Mouse (Mus musculus): ENCODE data around the gene Bnc1. TPM values are rescaled to one million over a fixed set of nuclear protein-coding genes. Genes with fewer than 3 reads are reported as not detected.

Bnc1 gene
- polyA plus RNA-seq, 1 experiment from 2014 or later: 0.93 TPM

- no peak overlapping the region for H3K27ac ChIP-seq
- H3K27me3 ChIP-seq (ENCODE audit: insufficient read depth, poor library complexity, severe bottlenecking): no peaks in the 10 kb centered on the region
- H3K9me3 ChIP-seq: no peaks in the 10 kb centered on the region
- WGBS: 64% methylated on average over 5 of the region's 5 CpGs
- H3K4me3 ChIP-seq: no peak overlapping the region
- H3K4me1 ChIP-seq (replicated peaks): no peaks in the 10 kb centered on the region
- 0 out of 2 replicates have a peak, but pooled peaks cover 5% of the 10 kb centered on the region for H3K36me3 ChIP-seq
- no peak for DNase-seq (ENCODE audit: low spot score)
Measured at GRCm38 (mm10) chr7:81918316-81918715, 73.8 kb downstream of the Bnc1 start.

Other genes with a start within 250 kb of the Bnc1 start
- gene Ramac, start 229.4 kb downstream of the Bnc1 start, polyA plus RNA-seq (2016; fragmentation: Nextera tagmentation; extraction: Ambion mirVana): 113 and 119 TPM in 2 replicates
- 50.1 and 50.8 TPM in 2 replicates for gene 3110040N11Rik, start 202.8 kb downstream of the Bnc1 start, polyA plus RNA-seq (2016; fragmentation: Nextera tagmentation; extraction: Ambion mirVana)
- 58.3 and 63.1 TPM in 2 replicates for gene Btbd1, start 162.9 kb downstream of the Bnc1 start, polyA plus RNA-seq (2016; fragmentation: Nextera tagmentation; extraction: Ambion mirVana)
- gene Gm10160, start 136.5 kb downstream of the Bnc1 start, polyA plus RNA-seq (2016; fragmentation: Nextera tagmentation; extraction: Ambion mirVana): not detected in 2 replicates
- 11.3 and 11.9 TPM in 2 replicates for gene Tm6sf1, start 133.3 kb downstream of the Bnc1 start, polyA plus RNA-seq (2016; fragmentation: Nextera tagmentation; extraction: Ambion mirVana)
- gene Hdgfl3, start 57.8 kb downstream of the Bnc1 start, polyA plus RNA-seq (2016; fragmentation: Nextera tagmentation; extraction: Ambion mirVana): 20.8 and 23.4 TPM in 2 replicates
- 6.3 and 10.7 TPM in 2 replicates for gene Sh3gl3, start 181.5 kb upstream of the Bnc1 start, polyA plus RNA-seq (2016; fragmentation: Nextera tagmentation; extraction: Ambion mirVana)

Measured in hindbrain, embryonic 10.5 days (tissue).